Comparison of ENCODE assay signal across 10 mouse cellular contexts in the genomic region with DNA sequence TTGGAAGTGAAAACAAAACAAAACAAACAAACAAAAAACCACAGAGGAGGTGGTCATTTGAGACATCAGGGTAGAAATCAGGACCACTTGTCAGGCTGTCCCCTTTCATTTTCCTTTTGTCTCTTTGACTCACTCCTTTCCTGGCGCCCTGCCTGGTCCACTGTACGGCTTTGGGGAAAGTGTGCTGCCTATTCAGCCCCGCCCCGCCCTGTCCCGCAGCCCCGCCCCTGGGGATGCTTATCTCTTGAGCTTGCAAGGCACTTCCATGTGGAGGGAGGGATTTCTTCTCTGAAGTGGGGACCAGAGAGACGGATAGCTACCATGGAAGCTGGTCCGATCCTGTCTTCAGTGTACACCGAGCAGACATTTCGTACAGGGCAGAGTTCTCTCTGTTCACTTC. TPM values are rescaled to one million over a fixed set of nuclear protein-coding genes. Genes with fewer than 3 reads are reported as not detected.
DNase-seq lines count a peak whose midpoint lies in the region; ATAC-seq lines count a peak whose summit lies in the region.
"Had no signal": no experiment of that assay in that cellular context is flagged by ENCODE, and none has a peak within 500 bp of the region (broad histone marks: within the 10 kb centered on the region; RNA-seq: fewer than 3 reads in every experiment).

No protein-coding gene starts in this region.

- H3K4me2 ChIP-seq in kidney, embryonic 16.5 days (replicated peaks; ENCODE audit: low read depth, low read length) = no peak overlapping the region
- H3K4me2 ChIP-seq: embryonic facial prominence, embryonic 12.5 days had no signal

- no peaks in the 10 kb centered on the region for H3K27me3 ChIP-seq in kidney, embryonic 16.5 days (ENCODE audit: insufficient read depth, low read length)
- H3K27me3 ChIP-seq: embryonic facial prominence, embryonic 12.5 days had no signal

- WGBS in kidney, embryonic 16.5 days = 74% methylated on average over 10 of the region's 10 CpGs

- no peaks in the 10 kb centered on the region for H3K9me3 ChIP-seq in kidney, embryonic 16.5 days (ENCODE audit: low read length)
- H3K9me3 ChIP-seq: embryonic facial prominence, embryonic 12.5 days had no signal

- H3K4me3 ChIP-seq in kidney, embryonic 16.5 days (ENCODE audit: low read length) = no peak overlapping the region
- H3K4me3 ChIP-seq: embryonic facial prominence, embryonic 12.5 days had no signal

- H3K36me3 ChIP-seq in kidney, embryonic 16.5 days (ENCODE audit: insufficient read depth, low read length) = peaks cover 29% of the 10 kb centered on the region

- no peaks in the 10 kb centered on the region for H3K4me1 ChIP-seq in kidney, embryonic 16.5 days (ENCODE audit: insufficient read depth, low read length)
- H3K4me1 ChIP-seq: embryonic facial prominence, embryonic 12.5 days had no signal

- no peak overlapping the region for H3K27ac ChIP-seq in kidney, embryonic 16.5 days (ENCODE audit: low read length)
- H3K27ac ChIP-seq: embryonic facial prominence, embryonic 12.5 days had no signal

- no peak overlapping the region for H3K9ac ChIP-seq in kidney, embryonic 16.5 days (replicated peaks; ENCODE audit: low read length)
- H3K9ac ChIP-seq: embryonic facial prominence, embryonic 12.5 days had no signal

- no peak for ATAC-seq in kidney, embryonic 16.5 days (ENCODE audit: low FRiP score, low TSS enrichment)
- peak; percentile 71 for ATAC-seq in megakaryocyte progenitor cell, adult 5-6 weeks (replicated peaks; ENCODE audit: poor library complexity)
- ATAC-seq in CD4-positive, CD25-positive, alpha-beta regulatory T cell, adult 4 months = no peak

- peak; percentile 32 to 46 for DNase-seq in kidney, postnatal 4 days
- peak; percentile 17 for DNase-seq in MN1 (ENCODE audit: low spot score)
- peak; percentile 29 for DNase-seq in c-Kit-positive CD71-positive TER-119-positive erythroid progenitor cells, embryonic 14.5 days (ENCODE audit: low spot score)
- no peak for DNase-seq in urinary bladder, postnatal 36 days (ENCODE audit: low spot score in 2 of 2)
- DNase-seq: right cerebral cortex, postnatal 25 days; thymus, postnatal 14 days had no signal

RNA-seq across cellular contexts. Expression of a gene that starts 20.0 kb away (rescaled TPM):
- 193 and 195 TPM in 2 replicates for polyA plus RNA-seq in kidney, embryonic 16.5 days (2015; fragmentation: Nextera tagmentation; extraction: Ambion mirVana)
- 165 and 167 TPM in 2 replicates for total RNA-seq in megakaryocyte progenitor cell, adult 5-6 weeks (2015)
- 141 and 161 TPM in 2 replicates for total RNA-seq in megakaryocyte progenitor cell, adult 5-6 weeks (2017)
- 100 to 1,000 TPM; 100 to 114 TPM for polyA plus RNA-seq in CD4-positive, CD25-positive, alpha-beta regulatory T cell, adult 4 months (2017; shearing (Covaris generic))

RNA-seq across cellular contexts. Expression of a gene that starts 52.6 kb away (rescaled TPM):
- 147 and 148 TPM in 2 replicates for polyA plus RNA-seq in kidney, embryonic 16.5 days (2015; fragmentation: Nextera tagmentation; extraction: Ambion mirVana)
- 0.78 and 0.84 TPM in 2 replicates for total RNA-seq in megakaryocyte progenitor cell, adult 5-6 weeks (2015)
- total RNA-seq in megakaryocyte progenitor cell, adult 5-6 weeks (2017) = 0.30 and 1.7 TPM in 2 replicates
- 1 to 10 TPM; 1.1 to 5.1 TPM for polyA plus RNA-seq in CD4-positive, CD25-positive, alpha-beta regulatory T cell, adult 4 months (2017; shearing (Covaris generic))

Comparison
In these comparisons a context has a peak if more than half of its experiments do, and no peak if none do; other contexts are left out.
1. DNase-seq: peak in kidney, postnatal 4 days (2 of 2), MN1 (single experiment) and c-Kit-positive CD71-positive TER-119-positive erythroid progenitor cells, embryonic 14.5 days (single experiment); none in urinary bladder, postnatal 36 days (0 of 2).
2. RNA of a gene that starts 52.6 kb away (polyA plus RNA-seq): 147 to 148 TPM in kidney, embryonic 16.5 days; 1.1 to 5.1 TPM in CD4-positive, CD25-positive, alpha-beta regulatory T cell, adult 4 months; every median in the first group is over 10 times any median in the second.